Mouse (Mus musculus): ENCODE results near the gene Limk1. TPM values are rescaled to one million over a fixed set of nuclear protein-coding genes. Genes with fewer than 3 reads are reported as not detected.
A peak's percentile ranks its signal among the peaks of the same experiment; 100 is the strongest.
"Not testable (repeated sequence)": the region's sequence is repeated elsewhere in the genome, so short reads cannot be mapped to it uniquely, and the experiment has no call there.

The Limk1 gene
- total RNA-seq, 1 experiment from 2014 or later, result 5.1 TPM

DNA sequence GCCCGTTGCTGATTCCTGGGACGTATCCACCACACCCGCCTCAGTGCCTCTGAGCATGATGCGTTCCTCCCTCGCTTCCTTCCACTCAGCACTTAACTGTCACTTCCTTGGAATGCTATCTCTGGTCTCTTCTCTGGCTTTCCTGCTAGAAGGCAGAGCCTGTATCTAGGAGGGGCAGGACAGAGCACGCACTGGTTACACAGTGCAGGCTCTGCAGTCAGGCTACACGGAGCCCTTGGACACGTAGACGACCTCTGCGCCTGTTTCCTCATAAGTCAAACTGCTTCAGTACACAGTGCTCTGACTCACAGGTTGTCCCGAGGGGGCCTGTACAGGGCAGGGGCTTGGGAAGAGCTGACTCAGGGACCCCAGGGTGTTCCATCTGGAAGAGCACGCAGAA is 8.2 kb downstream of the Limk1 start:
- no peak for ATAC-seq (replicated peaks; ENCODE audit: insufficient number of reproducible peaks, low FRiP score, low TSS enrichment, poor library complexity, severe bottlenecking)

DNA sequence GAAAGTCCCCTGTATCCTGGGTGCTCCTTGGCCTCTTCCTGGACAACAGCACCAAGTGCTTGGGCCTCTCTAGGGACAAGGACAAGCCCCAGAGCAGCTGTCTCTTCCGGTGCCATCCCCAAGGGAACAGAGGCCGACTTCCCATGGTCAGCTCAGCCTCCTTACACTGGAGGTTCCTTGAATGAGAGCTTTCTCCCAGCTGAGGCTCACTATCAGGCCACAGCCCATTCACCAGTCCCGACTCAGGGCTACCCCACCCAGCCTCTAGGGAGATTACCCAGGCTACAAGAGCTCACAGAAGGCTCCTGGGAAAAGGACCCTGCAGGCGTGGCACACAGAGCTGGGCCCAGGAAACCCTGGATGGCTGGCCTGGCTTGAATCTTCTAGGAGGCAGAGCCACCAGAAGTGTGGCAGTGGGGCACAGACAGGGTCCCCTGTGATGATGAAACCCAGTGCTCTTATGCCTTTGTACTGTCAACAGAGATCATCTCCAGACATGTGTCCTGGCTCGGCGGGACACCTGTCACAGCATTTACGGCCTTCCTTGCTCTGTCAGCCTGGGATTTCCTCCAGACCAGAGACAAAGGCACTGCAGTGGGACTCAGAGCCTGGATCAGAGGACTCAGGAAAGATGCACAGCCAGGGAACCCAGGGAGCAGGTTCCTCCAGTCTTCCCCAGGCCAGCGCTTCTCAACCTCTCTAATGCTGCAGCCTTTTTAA is 9.4 kb downstream of the Limk1 start:
- no peak for ATAC-seq (replicated peaks; ENCODE audit: insufficient number of reproducible peaks, low FRiP score, low TSS enrichment, poor library complexity, severe bottlenecking)

DNA sequence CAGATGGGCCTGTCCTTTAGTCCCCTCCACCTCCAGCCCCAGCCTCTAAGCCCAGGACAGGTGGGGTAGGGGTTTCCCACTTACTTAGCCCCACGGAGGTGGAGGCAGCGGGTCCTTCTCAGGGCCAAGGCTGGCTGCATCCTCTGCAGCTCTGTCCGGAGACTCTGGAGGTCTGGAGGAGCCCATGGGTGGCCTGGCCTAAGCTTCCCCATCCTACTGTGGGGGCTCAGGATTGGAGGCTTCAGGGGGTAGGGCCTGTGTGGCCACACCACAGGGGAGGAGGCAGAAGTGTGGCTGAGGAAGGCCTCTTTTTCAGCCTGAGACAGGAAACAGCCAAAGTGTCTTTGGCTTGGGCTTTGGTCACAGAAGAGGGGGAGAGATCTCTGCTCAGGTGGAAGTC is 10.4 kb downstream of the Limk1 start:
- peak; percentile 86 for ATAC-seq (replicated peaks; ENCODE audit: insufficient number of reproducible peaks, low FRiP score, low TSS enrichment, poor library complexity, severe bottlenecking)

DNA sequence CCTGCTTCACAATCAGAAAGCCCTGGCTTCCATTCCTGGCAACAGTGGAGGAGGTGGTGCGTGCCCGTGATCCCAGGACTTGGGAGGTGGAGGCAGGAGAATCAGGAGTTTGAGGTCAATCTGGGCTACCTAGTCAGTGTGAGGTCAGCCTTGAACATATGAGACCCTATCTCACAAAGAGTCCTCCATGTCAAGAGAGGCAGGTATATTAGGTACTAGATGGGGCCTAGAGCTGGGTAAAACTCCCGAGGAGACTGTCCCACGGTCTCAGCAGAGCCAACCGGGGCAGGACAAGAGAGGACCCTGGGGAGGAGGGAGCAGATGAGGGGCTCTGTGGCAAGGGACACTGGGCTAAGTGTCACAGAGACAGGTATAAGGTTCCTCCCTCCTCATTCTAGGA is 10.9 kb downstream of the Limk1 start:
- no peak for ATAC-seq (replicated peaks; ENCODE audit: insufficient number of reproducible peaks, low FRiP score, low TSS enrichment, poor library complexity, severe bottlenecking)

- ATAC-seq (replicated peaks; ENCODE audit: insufficient number of reproducible peaks, low FRiP score, low TSS enrichment, poor library complexity, severe bottlenecking), result peak; percentile 74
Observed at GRCm38 (mm10) chr5:134675956-134676759, 12.2 kb downstream of the Limk1 start.

- no peak for ATAC-seq (replicated peaks; ENCODE audit: insufficient number of reproducible peaks, low FRiP score, low TSS enrichment, poor library complexity, severe bottlenecking)
Observed at GRCm38 (mm10) chr5:134674977-134675376, 13.4 kb downstream of the Limk1 start.

DNA sequence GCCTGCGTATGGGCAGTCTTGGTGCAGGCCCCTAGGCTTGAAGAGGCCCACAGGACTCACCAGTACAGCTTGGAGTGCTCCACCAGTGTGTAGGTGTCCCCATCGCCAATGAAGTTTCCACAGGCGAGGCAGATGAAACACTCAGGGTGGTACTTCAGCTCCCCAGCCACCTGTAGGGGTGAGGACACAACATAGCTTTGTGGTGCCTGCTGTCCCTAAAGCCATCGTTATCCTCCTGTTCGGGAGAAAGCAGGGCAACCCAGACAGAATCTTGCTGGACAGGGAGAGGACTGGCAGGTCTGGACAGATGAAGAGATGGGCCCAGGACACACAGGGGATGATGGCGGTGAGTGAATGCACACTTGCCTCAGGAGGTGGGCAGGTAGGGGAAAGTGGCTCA is 15.8 kb downstream of the Limk1 start:
- no peak for ATAC-seq (replicated peaks; ENCODE audit: insufficient number of reproducible peaks, low FRiP score, low TSS enrichment, poor library complexity, severe bottlenecking)

GRCm38 (mm10) chr5:134672198-134672516 is 16.2 kb downstream of the Limk1 start:
- ATAC-seq (replicated peaks; ENCODE audit: insufficient number of reproducible peaks, low FRiP score, low TSS enrichment, poor library complexity, severe bottlenecking), result no peak

DNA sequence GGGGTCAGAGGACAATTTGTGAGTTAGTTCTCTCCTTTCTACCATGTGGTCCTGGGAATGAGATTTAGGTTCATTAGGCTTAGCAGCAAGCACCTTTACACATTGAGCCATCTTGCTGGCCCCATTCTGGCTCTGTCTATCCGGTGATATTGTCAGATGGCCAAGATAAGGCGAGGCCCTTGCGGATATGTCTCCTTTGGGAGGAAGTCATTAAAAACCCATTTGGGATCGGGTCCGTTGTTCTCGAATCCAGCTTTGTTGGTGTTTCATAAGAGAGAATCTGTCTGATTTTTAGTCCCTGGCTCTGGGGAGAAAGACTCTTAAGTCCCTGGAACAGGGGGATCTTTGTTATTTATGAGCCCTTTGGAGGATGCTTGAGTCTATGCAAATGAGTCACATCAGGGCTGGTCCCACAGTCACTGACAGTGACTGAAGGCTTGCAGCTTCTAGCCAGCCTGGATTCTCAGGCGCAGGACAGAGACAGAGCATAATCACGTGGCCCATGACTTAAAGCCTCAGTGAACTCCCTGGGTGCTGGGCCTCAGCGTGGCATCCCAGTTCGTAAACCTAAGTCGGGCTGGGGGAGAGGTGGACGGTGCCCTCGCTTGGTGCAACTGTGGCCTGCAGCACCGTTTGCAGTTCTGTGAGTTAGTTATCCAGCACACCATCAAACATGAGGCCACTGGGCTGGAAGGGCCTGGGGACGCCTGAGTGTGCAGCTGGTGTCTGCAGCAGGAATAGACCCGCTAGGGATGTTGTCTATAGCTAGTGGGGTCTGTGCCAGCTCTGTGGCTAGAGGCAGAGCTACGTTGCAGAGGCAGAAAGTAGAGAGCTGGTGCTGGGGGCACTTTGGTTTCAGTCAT is 16.8 kb downstream of the Limk1 start:
- no peak for ATAC-seq (replicated peaks; ENCODE audit: insufficient number of reproducible peaks, low FRiP score, low TSS enrichment, poor library complexity, severe bottlenecking)

- no peak for ATAC-seq (replicated peaks; ENCODE audit: insufficient number of reproducible peaks, low FRiP score, low TSS enrichment, poor library complexity, severe bottlenecking)
Observed at GRCm38 (mm10) chr5:134669001-134669708, 19.2 kb downstream of the Limk1 start.

DNA sequence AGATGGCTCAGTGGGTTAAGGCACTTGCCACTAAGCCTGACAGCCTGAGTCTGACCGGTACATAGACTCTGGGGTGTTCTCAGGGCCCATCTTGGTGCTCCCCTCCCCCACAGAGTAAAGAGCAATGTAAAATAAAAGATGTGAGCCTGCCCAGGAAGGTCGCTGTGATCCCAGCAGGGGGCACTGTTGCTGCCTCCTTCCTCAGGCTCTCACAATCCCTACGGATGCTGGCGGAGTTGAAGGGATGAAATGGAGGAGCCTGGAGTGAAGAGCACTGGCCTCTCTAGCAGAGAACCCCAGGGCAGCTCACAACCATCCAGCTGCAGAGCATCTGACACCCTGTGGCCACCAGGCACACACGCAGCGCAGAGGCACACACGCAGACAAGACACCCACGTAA is 19.9 kb downstream of the Limk1 start:
- ATAC-seq (replicated peaks; ENCODE audit: insufficient number of reproducible peaks, low FRiP score, low TSS enrichment, poor library complexity, severe bottlenecking), result no peak

DNA sequence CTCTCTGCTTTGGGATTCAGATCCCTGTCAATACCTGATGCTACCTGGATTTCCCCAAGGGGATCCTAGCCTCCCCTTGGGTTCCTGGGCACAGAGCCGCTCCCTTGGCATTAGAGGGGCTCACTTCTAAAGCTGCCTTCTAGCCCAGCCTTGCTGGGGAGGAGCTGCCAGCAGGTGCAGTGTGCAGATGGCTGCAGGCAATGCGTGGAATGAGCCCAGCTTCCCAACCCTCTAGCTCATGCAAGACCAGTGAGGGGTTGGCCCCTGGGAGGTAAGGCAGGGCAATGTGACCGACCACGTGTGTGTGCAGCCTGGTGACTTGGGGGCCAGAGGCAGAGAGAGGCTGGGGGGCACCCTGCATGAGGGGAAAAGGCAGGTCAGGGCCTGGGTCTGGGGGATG is 31.7 kb downstream of the Limk1 start:
- no peak for ATAC-seq (replicated peaks; ENCODE audit: insufficient number of reproducible peaks, low FRiP score, low TSS enrichment, poor library complexity, severe bottlenecking)

- ATAC-seq (replicated peaks; ENCODE audit: insufficient number of reproducible peaks, low FRiP score, low TSS enrichment, poor library complexity, severe bottlenecking), result no peak
Observed at GRCm38 (mm10) chr5:134652015-134652414, 36.4 kb downstream of the Limk1 start.

DNA sequence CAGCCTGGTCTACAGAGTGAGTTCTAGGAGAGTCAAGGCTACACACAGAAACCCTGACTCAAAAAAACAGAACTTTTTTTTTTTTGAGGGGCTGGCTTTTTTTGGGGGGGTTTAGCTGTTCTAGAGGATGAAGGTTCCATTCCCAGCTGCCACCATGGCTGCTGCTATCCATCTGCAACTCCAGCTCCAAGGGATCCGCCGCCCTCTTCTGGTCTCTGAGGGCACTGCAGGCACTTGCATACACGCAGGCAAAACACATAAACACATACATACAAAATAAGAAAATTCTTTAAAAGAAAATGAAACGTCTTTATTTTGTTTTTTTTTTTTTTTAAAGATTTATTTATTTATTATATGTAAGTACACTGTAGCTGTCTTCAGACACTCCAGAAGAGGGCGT is 37.5 kb downstream of the Limk1 start:
- no peak for ATAC-seq (replicated peaks; ENCODE audit: insufficient number of reproducible peaks, low FRiP score, low TSS enrichment, poor library complexity, severe bottlenecking)

GRCm38 (mm10) chr5:134648976-134649375 is 39.4 kb downstream of the Limk1 start:
- not testable (repeated sequence) for ATAC-seq (replicated peaks; ENCODE audit: insufficient number of reproducible peaks, low FRiP score, low TSS enrichment, poor library complexity, severe bottlenecking)

GRCm38 (mm10) chr5:134647394-134647793 is 41.0 kb downstream of the Limk1 start:
- no peak for ATAC-seq (replicated peaks; ENCODE audit: insufficient number of reproducible peaks, low FRiP score, low TSS enrichment, poor library complexity, severe bottlenecking)

GRCm38 (mm10) chr5:134646461-134646860 is 41.9 kb downstream of the Limk1 start:
- ATAC-seq (replicated peaks; ENCODE audit: insufficient number of reproducible peaks, low FRiP score, low TSS enrichment, poor library complexity, severe bottlenecking), result no peak

DNA sequence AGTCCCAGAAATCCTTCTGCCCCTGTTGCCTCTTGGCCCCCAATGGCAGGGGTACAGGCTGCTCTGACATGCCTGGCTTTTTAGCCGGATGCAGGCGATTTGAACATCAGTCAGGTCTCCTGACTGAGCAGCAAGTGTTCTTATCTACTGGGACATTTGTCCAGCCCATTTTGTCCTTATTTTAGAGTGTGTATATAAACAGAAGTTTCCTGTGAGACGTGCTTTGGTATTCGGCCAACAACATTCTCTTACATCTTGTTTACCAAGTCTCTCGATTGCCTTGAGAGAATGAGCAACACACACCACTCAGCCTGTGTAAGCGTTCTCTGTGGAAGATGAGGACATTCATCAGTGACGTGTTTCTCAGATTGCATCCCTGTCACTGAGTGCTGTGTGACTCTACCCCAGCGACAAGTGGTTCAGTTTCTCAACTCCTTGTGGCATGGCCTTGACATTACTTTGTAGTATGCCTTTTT is 43.7 kb downstream of the Limk1 start:
- ATAC-seq (replicated peaks; ENCODE audit: insufficient number of reproducible peaks, low FRiP score, low TSS enrichment, poor library complexity, severe bottlenecking), result no peak

- no peak for ATAC-seq (replicated peaks; ENCODE audit: insufficient number of reproducible peaks, low FRiP score, low TSS enrichment, poor library complexity, severe bottlenecking)
Observed at GRCm38 (mm10) chr5:134644121-134644520, 44.3 kb downstream of the Limk1 start.
